Mouse (Mus musculus) testis, adult 2 months (tissue): ENCODE data around the gene Txndc2. TPM values are rescaled to one million over a fixed set of nuclear protein-coding genes. Genes with fewer than 3 reads are reported as not detected.

Source experiments
- H3K27ac ChIP-seq: fragments of 200-500 bp; 2 replicates; pipeline ENCODE4 v1.5.1; 2012; ENCODE audit warnings: low read depth, low read length; ENCODE audit not compliant: control insufficient read depth, insufficient read depth
- H3K27me3 ChIP-seq: fragments of 200-500 bp; 2 replicates; pipeline ENCODE4 v1.6.1; 2012; ENCODE audit warnings: mild to moderate bottlenecking, low read length, moderate library complexity; ENCODE audit not compliant: control insufficient read depth, insufficient read depth
- H3K36me3 ChIP-seq: fragments of 200-500 bp; 2 replicates; pipeline ENCODE4 v1.6.1; 2012; ENCODE audit warnings: mild to moderate bottlenecking, low read length; ENCODE audit not compliant: control insufficient read depth, insufficient read depth
- H3K4me1 ChIP-seq: fragments of 200-500 bp; 2 replicates; pipeline ENCODE4 v1.6.1; 2012; ENCODE audit warnings: low read length; ENCODE audit not compliant: control insufficient read depth, insufficient read depth
- H3K4me3 ChIP-seq: fragments of 200-500 bp; 2 replicates; pipeline ENCODE4 v1.5.1; 2012; ENCODE audit warnings: low read depth, mild to moderate bottlenecking, low read length, moderate library complexity, mixed read lengths; ENCODE audit not compliant: control insufficient read depth
- CTCF ChIP-seq: fragments of 200-500 bp; IDR thresholded peaks from 2 replicates; pipeline ENCODE4 v1.5.1; 2012; ENCODE audit warnings: low read depth, mild to moderate bottlenecking, inconsistent platforms, low read length, moderate library complexity; ENCODE audit not compliant: control insufficient read depth, insufficient read depth, insufficient replicate concordance
- POLR2A ChIP-seq: fragments of 200-500 bp; IDR thresholded peaks from 2 replicates; pipeline ENCODE4 v1.6.1; 2012; ENCODE audit warnings: low read depth, mild to moderate bottlenecking, inconsistent platforms, low read length, moderate library complexity; ENCODE audit not compliant: control insufficient read depth
- polyA plus RNA-seq: library from polyadenylated mRNA; depleted of rRNA; stranded (reverse); fragments of >200 nt; gene quantifications from 2 replicates; pipeline ENCODE4 v1.2.3, GENCODE M21; 2012

Txndc2 gene
- polyA plus RNA-seq, 1 experiment = 252 TPM

DNA sequence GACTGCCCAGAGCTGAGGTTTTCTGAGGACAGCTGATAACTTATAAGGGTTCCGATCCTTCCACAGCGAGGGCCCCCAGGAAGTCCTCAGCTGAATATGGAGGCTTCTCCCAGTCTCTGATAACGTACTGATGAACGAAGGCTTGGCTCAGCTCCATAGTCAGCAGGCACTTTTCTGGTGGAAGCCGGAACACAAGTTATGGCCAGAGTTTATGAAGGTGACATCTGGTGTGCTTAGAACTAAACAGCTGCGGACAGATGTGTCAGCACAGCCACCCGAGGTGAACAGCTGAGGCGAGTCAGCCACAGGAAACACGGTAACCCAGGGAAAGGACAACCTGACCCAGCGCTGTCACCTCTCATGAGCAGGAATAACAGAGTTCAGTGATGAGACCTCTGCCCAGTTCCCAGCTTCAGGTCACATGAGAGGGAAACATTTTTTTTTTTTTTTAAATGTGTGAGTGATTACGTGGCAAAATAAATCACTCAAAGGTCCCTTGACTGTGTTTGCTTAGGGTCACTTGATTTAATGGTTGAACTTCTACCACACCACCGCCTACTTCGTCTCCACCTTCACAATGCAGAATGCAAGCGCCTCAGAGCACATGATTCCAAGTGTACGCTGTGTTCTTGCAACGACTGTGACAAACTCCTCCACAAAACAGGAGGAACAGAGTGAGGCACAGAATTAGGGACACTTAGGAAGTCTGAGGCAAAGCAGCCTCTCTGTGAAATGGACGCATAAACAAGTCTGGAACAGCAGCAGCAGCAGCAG lies 24.6 kb upstream of the Txndc2 start:
- no peak overlapping the region for H3K4me3 ChIP-seq
- H3K27ac ChIP-seq = peak overlapping the region; percentile 85
- H3K27me3 ChIP-seq = no peaks in the 10 kb centered on the region
- no peaks in the 10 kb centered on the region for H3K36me3 ChIP-seq
- TF ChIP-seq CTCF = no peak
- TF ChIP-seq POLR2A = no peak
- H3K4me1 ChIP-seq = peaks cover 3% of the 10 kb centered on the region

DNA sequence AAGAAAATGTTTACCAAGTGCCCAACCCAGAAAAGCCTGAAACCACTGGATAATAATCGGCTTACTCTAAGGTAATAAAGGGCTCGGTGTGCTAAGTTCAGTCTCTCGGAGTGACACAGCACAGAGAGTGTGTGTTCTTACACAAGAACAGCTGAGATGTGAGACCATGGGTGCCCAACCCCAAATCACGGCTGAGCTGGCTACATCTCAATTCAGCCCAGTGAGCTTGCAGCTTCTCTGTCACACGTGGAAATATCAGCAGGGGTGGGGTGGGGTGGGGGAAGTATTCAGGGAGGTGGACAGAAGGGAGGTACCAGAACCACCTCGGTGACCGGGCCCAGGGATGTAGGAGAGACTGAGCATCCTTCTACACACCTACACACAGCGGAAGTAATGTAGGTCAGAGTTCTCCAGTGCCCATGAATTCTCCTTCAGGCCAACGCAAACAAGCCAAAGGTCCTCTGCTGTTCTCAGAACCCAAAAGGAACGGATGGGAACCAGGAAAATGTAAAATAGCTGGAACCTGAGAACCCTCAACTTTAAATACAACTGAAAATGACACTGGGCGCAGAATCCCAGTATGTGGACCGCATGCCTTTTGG lies 23.9 kb upstream of the Txndc2 start:
- no peaks in the 10 kb centered on the region for H3K36me3 ChIP-seq
- TF ChIP-seq CTCF (no peak), POLR2A (no peak)
- H3K27me3 ChIP-seq = no peaks in the 10 kb centered on the region
- peaks cover 3% of the 10 kb centered on the region for H3K4me1 ChIP-seq
- H3K4me3 ChIP-seq = no peak overlapping the region
- H3K27ac ChIP-seq = peak overlapping the region; percentile 85

DNA sequence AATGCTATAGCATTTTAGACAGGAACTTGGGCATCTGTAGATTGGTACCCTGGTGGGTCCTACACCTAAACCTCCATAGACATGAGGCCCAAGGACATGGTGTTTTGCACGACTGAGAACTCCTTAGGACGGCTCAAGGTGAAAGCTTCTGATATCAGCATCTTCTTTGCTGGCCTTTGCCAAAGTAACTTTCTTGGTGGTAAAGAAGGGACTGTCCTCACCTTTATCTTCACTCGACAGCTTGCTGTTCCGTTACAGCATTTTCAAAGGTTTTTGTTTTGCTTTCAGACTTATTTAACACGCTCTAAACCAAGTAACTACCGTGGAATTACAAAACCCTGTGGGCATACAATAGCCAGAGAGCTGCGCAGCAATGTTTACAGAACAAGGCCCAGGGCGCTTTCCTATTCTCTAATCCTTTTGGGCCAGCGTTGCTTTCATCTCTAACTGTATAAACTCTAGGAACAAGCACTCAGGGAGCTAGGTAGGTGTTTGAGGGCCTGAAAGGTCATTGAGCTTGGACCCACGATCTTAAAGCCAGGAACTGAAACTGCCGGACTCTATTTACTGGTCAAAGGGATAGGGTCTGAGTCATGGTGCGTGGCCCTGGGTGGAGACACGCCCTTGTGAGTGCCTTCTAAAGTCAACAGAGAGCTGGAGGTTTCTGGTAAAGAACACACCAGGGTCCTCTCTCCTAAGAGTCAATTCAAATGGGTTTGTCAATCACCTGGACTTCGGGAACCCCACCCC lies 21.5 kb upstream of the Txndc2 start:
- Histone ChIP-seq H3K36me3 (no peaks in the 10 kb centered on the region), H3K4me3 (no peak overlapping the region), H3K4me1 (peaks cover 3% of the 10 kb centered on the region), H3K27me3 (no peaks in the 10 kb centered on the region), H3K27ac (peak overlapping the region; percentile 87)
- TF ChIP-seq POLR2A = no peak
- TF ChIP-seq CTCF = no peak

DNA sequence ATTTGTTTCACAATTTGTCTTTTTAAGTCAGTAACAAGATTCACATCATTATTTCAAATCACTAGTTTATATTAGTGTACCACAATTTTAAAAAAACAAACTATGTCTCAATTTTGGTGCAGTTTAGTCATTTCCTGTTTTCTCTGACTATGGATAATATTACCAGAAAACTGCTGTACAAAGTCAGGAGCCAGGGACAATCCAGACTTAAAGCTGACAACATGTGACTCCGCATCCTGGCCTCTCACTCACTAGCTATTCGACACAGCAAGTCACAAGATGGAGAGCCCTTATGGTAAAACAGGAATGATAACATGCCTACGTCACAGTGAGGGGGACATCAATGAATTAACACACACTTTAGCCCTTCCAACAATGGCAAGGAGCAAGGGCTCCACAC lies 20.7 kb upstream of the Txndc2 start:
- Histone ChIP-seq H3K36me3 (no peaks in the 10 kb centered on the region), H3K27ac (peak overlapping the region; percentile 65)

DNA sequence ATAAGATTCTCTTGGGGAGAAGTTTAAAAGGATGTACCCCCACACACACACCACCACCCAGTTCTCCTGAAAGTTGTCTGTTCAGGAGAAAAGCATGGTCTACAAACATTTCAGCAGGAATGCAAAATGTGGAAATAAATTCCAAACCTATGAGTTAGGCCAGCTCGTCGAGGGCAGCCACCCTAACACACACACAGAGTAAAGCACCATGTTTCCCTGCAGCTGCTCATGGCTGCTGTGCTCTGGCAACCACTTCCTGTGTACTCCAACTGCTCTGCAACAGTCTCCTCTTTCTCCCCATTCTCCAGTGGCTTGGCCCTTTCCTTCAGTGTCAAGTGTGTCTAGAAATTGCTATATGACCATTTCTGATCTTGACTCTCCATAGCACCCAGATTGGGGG lies 16.4 kb upstream of the Txndc2 start:
- H3K4me3 ChIP-seq = no peak overlapping the region
- H3K4me1 ChIP-seq = peaks cover 7% of the 10 kb centered on the region
- H3K36me3 ChIP-seq = no peaks in the 10 kb centered on the region
- TF ChIP-seq POLR2A (no peak), CTCF (no peak)
- peak overlapping the region; percentile 84; the same call in 1 of the 2 replicates for H3K27ac ChIP-seq
- H3K27me3 ChIP-seq = no peaks in the 10 kb centered on the region

More for the DNA sequence above, 20.7 kb upstream of the Txndc2 start:
- TF ChIP-seq POLR2A (no peak), CTCF (no peak)
- H3K27me3 ChIP-seq = no peaks in the 10 kb centered on the region
- peaks cover 5% of the 10 kb centered on the region for H3K4me1 ChIP-seq
- H3K4me3 ChIP-seq = no peak overlapping the region

DNA sequence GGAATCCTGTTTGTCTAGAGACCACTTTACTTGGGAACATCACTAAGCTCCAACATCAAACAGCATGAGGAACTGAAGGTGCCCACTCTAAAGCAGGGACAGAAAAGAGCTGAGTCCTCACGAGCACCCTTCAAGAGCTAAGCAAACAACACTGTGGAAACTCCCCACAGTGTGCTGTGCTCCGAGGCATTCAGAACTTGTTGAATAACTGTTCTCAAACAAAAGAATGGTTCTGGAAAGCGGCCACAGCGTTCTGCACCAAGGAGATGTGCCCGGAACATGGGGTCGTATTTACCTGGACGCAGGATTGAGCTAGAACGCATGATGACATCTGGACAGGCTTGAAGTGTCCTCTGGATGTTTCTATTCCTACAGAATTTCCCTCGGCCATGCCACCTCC lies 16.0 kb upstream of the Txndc2 start:
- Histone ChIP-seq H3K4me3 (no peak overlapping the region), H3K4me1 (peaks cover 7% of the 10 kb centered on the region), H3K27me3 (no peaks in the 10 kb centered on the region), H3K27ac (peak overlapping the region; percentile 84), H3K36me3 (no peaks in the 10 kb centered on the region)
- TF ChIP-seq CTCF (no peak), POLR2A (no peak)

DNA sequence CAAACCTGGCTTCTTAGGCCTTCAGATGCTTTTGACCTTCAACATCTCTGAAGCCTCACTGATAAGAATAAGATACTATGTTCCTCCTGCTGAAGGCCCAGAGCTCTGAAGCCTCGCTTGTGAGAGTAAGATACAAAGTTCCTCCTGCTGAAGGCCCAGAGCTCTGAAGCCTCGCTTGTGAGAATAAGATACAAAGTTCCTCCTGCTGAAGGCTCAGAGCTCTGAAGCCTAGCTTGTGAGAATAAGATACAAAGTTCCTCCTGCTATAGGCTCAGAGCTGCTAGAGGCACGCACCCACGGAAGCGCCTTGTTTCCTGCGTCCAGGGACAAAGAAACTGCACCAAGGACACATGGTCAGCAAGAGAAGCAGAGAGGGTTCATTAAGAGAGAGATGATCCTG lies 14.8 kb upstream of the Txndc2 start:
- H3K27ac ChIP-seq = peak overlapping the region; percentile 78
- H3K4me3 ChIP-seq = no peak overlapping the region
- no peaks in the 10 kb centered on the region for H3K27me3 ChIP-seq
- no peaks in the 10 kb centered on the region for H3K36me3 ChIP-seq
- peaks cover 7% of the 10 kb centered on the region for H3K4me1 ChIP-seq
- no peak for TF ChIP-seq CTCF
- TF ChIP-seq POLR2A = no peak
